Mouse (Mus musculus) T-helper 1 cell (primary cell): ENCODE measurements around the gene Adgrv1.
"Not testable (repeated sequence)": the region's sequence is repeated elsewhere in the genome, so short reads cannot be mapped to it uniquely, and the experiment has no call there.

ENCODE experiments used
- in situ Hi-C: fragments of 300-600 bp; cut with MboI, MseI; formaldehyde crosslinking; loops from one replicate; pipeline ENCODE4 v1.15.1; 2025; ENCODE audit warnings: high pct_unique_total_duplicates

The Adgrv1 gene

GRCm38 (mm10) chr13:81335241-81335640 is 297.7 kb downstream of the Adgrv1 start:
- in situ Hi-C loops: no loop called here

- in situ Hi-C loops: no loop called here
Measured at GRCm38 (mm10) chr13:81332018-81332417, 300.9 kb downstream of the Adgrv1 start.

GRCm38 (mm10) chr13:81329762-81330161 is 303.2 kb downstream of the Adgrv1 start:
- in situ Hi-C loops: no loop called here

- in situ Hi-C loops: no loop called here
Measured at GRCm38 (mm10) chr13:81328181-81328580, 304.8 kb downstream of the Adgrv1 start.

- in situ Hi-C loops: no loop called here
Measured at GRCm38 (mm10) chr13:81325606-81326215, 307.2 kb downstream of the Adgrv1 start.

GRCm38 (mm10) chr13:81323546-81324316 is 309.2 kb downstream of the Adgrv1 start:
- in situ Hi-C loops: no loop called here

GRCm38 (mm10) chr13:81316581-81316980 is 316.4 kb downstream of the Adgrv1 start:
- in situ Hi-C loops: no loop called here

GRCm38 (mm10) chr13:81314306-81315120 is 318.4 kb downstream of the Adgrv1 start:
- in situ Hi-C loops: no loop called here

GRCm38 (mm10) chr13:81312148-81312547 is 320.8 kb downstream of the Adgrv1 start:
- in situ Hi-C loops: no loop called here

GRCm38 (mm10) chr13:81300851-81301250 is 332.1 kb downstream of the Adgrv1 start:
- in situ Hi-C loops: no loop called here

GRCm38 (mm10) chr13:81294106-81294505 is 338.8 kb downstream of the Adgrv1 start:
- in situ Hi-C loops: no loop called here

- in situ Hi-C loops: no loop called here
Measured at GRCm38 (mm10) chr13:81282193-81282592, 350.8 kb downstream of the Adgrv1 start.

- in situ Hi-C loops: no loop called here
Measured at GRCm38 (mm10) chr13:81280650-81281229, 352.2 kb downstream of the Adgrv1 start.

GRCm38 (mm10) chr13:81279351-81279736 is 353.6 kb downstream of the Adgrv1 start:
- in situ Hi-C loops: no loop called here

GRCm38 (mm10) chr13:81278669-81279350 is 354.1 kb downstream of the Adgrv1 start:
- in situ Hi-C loops: no loop called here

GRCm38 (mm10) chr13:81273837-81274236 is 359.1 kb downstream of the Adgrv1 start:
- in situ Hi-C loops: no loop called here

GRCm38 (mm10) chr13:81270396-81270795 is 362.6 kb downstream of the Adgrv1 start:
- in situ Hi-C loops: no loop called here

GRCm38 (mm10) chr13:81269056-81269455 is 363.9 kb downstream of the Adgrv1 start:
- in situ Hi-C loops: no loop called here

GRCm38 (mm10) chr13:81267489-81267888 is 365.5 kb downstream of the Adgrv1 start:
- in situ Hi-C loops: not testable (repeated sequence)

- in situ Hi-C loops: no loop called here
Measured at GRCm38 (mm10) chr13:81264465-81264864, 368.5 kb downstream of the Adgrv1 start.

GRCm38 (mm10) chr13:81241181-81241580 is 391.8 kb downstream of the Adgrv1 start:
- in situ Hi-C loops: loop anchor here (10.0 kb wide), 1 partner anchor 1164 kb away; no protein-coding TSS in a partner anchor
